Mouse (Mus musculus) limb, embryonic 10.5 days (tissue): Measurements from ENCODE around the gene 4930558C23Rik. TPM values are rescaled to one million over a fixed set of nuclear protein-coding genes. Genes with fewer than 3 reads are reported as not detected.
"Not testable (repeated sequence)": the region's sequence is repeated elsewhere in the genome, so short reads cannot be mapped to it uniquely, and the experiment has no call there.

Experiments used
- DNase-seq: peaks from one replicate; pipeline ENCODE4 v3.0.0-alpha.2; 2017; ENCODE audit warnings: low spot score
- H3K27ac ChIP-seq: fragments of 300-500 bp; sonication (generic); 2 replicates; pipeline ENCODE4 v1.5.1; 2016; ENCODE audit warnings: mild to moderate bottlenecking
- H3K27me3 ChIP-seq: fragments of 300-500 bp; sonication (generic); 2 replicates; pipeline ENCODE4 v1.6.1; 2016; ENCODE audit warnings: low read depth, mild to moderate bottlenecking; ENCODE audit not compliant: poor library complexity, severe bottlenecking
- H3K36me3 ChIP-seq: fragments of 300-500 bp; sonication (generic); 2 replicates; pipeline ENCODE4 v1.6.1; 2016; ENCODE audit warnings: mild to moderate bottlenecking, moderate library complexity
- H3K4me1 ChIP-seq: fragments of 300-500 bp; sonication (generic); 2 replicates; pipeline ENCODE4 v1.6.1; 2016
- H3K4me3 ChIP-seq: fragments of 300-500 bp; sonication (generic); 2 replicates; pipeline ENCODE4 v1.5.1; 2016; ENCODE audit warnings: mild to moderate bottlenecking, moderate library complexity
- H3K9me3 ChIP-seq: fragments of 300-500 bp; sonication (generic); replicated peaks from 2 replicates; pipeline ENCODE4 v1.6.1; 2016; ENCODE audit warnings: mild to moderate bottlenecking
- WGBS: fragments of 180-500 bp; shearing (Covaris S2); methylation state at CpG from one replicate; pipeline ENCODE4 v1.1.7; 2016; 5-methylcytosine and 5-hydroxymethylcytosine counted together
- polyA plus RNA-seq: library from polyadenylated mRNA; unstranded; fragments of >200 nt; fragmentation: Nextera tagmentation; extraction: Ambion mirVana; gene quantifications from 2 replicates; pipeline ENCODE4 v1.2.1, GENCODE M21; 2016

The 4930558C23Rik gene
- polyA plus RNA-seq, 1 experiment from 2014 or later = not detected

GRCm38 (mm10) chr3:95355911-95356544 is 46.6 kb downstream of the 4930558C23Rik start:
- H3K4me3 ChIP-seq = peak overlapping the region; percentile 62
- DNase-seq, H3K9me3 ChIP-seq, H3K27me3 ChIP-seq, H3K4me1 ChIP-seq, H3K27ac ChIP-seq: not testable (repeated sequence)
- peaks cover 36% of the 10 kb centered on the region for H3K36me3 ChIP-seq
- WGBS = 42% methylated on average over 11 of the region's 19 CpGs

GRCm38 (mm10) chr3:95349491-95349890 is 53.1 kb downstream of the 4930558C23Rik start:
- DNase-seq = no peak
- Histone ChIP-seq H3K4me3 (no peak overlapping the region), H3K27me3 (no peaks in the 10 kb centered on the region), H3K9me3 (no peaks in the 10 kb centered on the region), H3K36me3 (peaks cover 94% of the 10 kb centered on the region), H3K4me1 (no peaks in the 10 kb centered on the region), H3K27ac (no peak overlapping the region)

GRCm38 (mm10) chr3:95348343-95348742 is 54.3 kb downstream of the 4930558C23Rik start:
- not testable (repeated sequence) for DNase-seq, H3K4me3 ChIP-seq, H3K27me3 ChIP-seq, H3K27ac ChIP-seq, H3K4me1 ChIP-seq, H3K9me3 ChIP-seq
- WGBS = 96% methylated on average over 5 of the region's 5 CpGs
- peaks cover 95% of the 10 kb centered on the region for H3K36me3 ChIP-seq

GRCm38 (mm10) chr3:95346454-95346853 is 56.2 kb downstream of the 4930558C23Rik start:
- DNase-seq = no peak
- no peaks in the 10 kb centered on the region for H3K4me1 ChIP-seq
- H3K4me3 ChIP-seq = no peak overlapping the region
- peaks cover 95% of the 10 kb centered on the region for H3K36me3 ChIP-seq
- H3K9me3 ChIP-seq = no peaks in the 10 kb centered on the region
- no peak overlapping the region for H3K27ac ChIP-seq
- WGBS = 96% methylated on average over 7 of the region's 7 CpGs
- H3K27me3 ChIP-seq = no peaks in the 10 kb centered on the region

GRCm38 (mm10) chr3:95343356-95344000 is 59.2 kb downstream of the 4930558C23Rik start:
- WGBS = 97% methylated on average over 9 of the region's 9 CpGs
- not testable (repeated sequence) for H3K4me1 ChIP-seq, H3K9me3 ChIP-seq, DNase-seq, H3K27me3 ChIP-seq, H3K4me3 ChIP-seq, H3K27ac ChIP-seq
- H3K36me3 ChIP-seq = peaks cover 95% of the 10 kb centered on the region

GRCm38 (mm10) chr3:95338251-95338650 is 64.4 kb downstream of the 4930558C23Rik start:
- no peak overlapping the region for H3K27ac ChIP-seq
- H3K9me3 ChIP-seq = no peaks in the 10 kb centered on the region
- H3K36me3 ChIP-seq = peaks cover 100% of the 10 kb centered on the region
- H3K4me3 ChIP-seq = no peak overlapping the region
- no peaks in the 10 kb centered on the region for H3K4me1 ChIP-seq
- H3K27me3 ChIP-seq = no peaks in the 10 kb centered on the region
- DNase-seq = no peak
- 96% methylated on average over 4 of the region's 4 CpGs for WGBS

GRCm38 (mm10) chr3:95337345-95337744 is 65.3 kb downstream of the 4930558C23Rik start:
- Histone ChIP-seq H3K4me3 (no peak overlapping the region), H3K4me1 (no peaks in the 10 kb centered on the region), H3K27me3 (no peaks in the 10 kb centered on the region), H3K9me3 (no peaks in the 10 kb centered on the region), H3K36me3 (peaks cover 100% of the 10 kb centered on the region), H3K27ac (no peak overlapping the region)
- no peak for DNase-seq
- 93% methylated on average over 4 of the region's 4 CpGs for WGBS

Other genes starting within 250 kb of the 4930558C23Rik start
- 8.9 and 15.8 TPM in 2 replicates for gene Sema6c, start 242.4 kb downstream of the 4930558C23Rik start, polyA plus RNA-seq
- 11.4 and 13.1 TPM in 2 replicates for gene Gabpb2, start 184.9 kb downstream of the 4930558C23Rik start, polyA plus RNA-seq
- 82.6 and 85.3 TPM in 2 replicates for gene Cdc42se1, start 174.1 kb downstream of the 4930558C23Rik start, polyA plus RNA-seq
- 12.0 and 12.3 TPM in 2 replicates for gene Mllt11, start 170.7 kb downstream of the 4930558C23Rik start, polyA plus RNA-seq
- 0.65 and 0.92 TPM in 2 replicates for gene Gm128, start 161.2 kb downstream of the 4930558C23Rik start, polyA plus RNA-seq
- gene Bnipl, start 151.6 kb downstream of the 4930558C23Rik start, polyA plus RNA-seq = 0.35 and 0.79 TPM in 2 replicates
- gene Mindy1, start 121.5 kb downstream of the 4930558C23Rik start, polyA plus RNA-seq = 25.8 and 33.0 TPM in 2 replicates
- gene Prune1, start 120.8 kb downstream of the 4930558C23Rik start, polyA plus RNA-seq = 27.7 and 30.5 TPM in 2 replicates
- gene Anxa9, start 95.7 kb downstream of the 4930558C23Rik start, polyA plus RNA-seq = 1.2 and 1.6 TPM in 2 replicates
- gene Cers2, start 88.0 kb downstream of the 4930558C23Rik start, polyA plus RNA-seq = 131 and 144 TPM in 2 replicates
- 57.1 and 62.9 TPM in 2 replicates for gene Setdb1, start 45.6 kb downstream of the 4930558C23Rik start, polyA plus RNA-seq
- gene Arnt, start 31.5 kb upstream of the 4930558C23Rik start, polyA plus RNA-seq = 32.3 and 43.5 TPM in 2 replicates
- gene Ctsk, start 96.4 kb upstream of the 4930558C23Rik start, polyA plus RNA-seq = 3.4 and 4.2 TPM in 2 replicates
- gene Ctss, start 123.9 kb upstream of the 4930558C23Rik start, polyA plus RNA-seq = 1.0 and 3.3 TPM in 2 replicates
- gene Hormad1, start 156.8 kb upstream of the 4930558C23Rik start, polyA plus RNA-seq = 0.10 TPM in 1 of 2 replicates, not detected in the other
- 25.9 and 31.8 TPM in 2 replicates for gene Golph3l, start 186.1 kb upstream of the 4930558C23Rik start, polyA plus RNA-seq
- 74.6 and 88.2 TPM in 2 replicates for gene Ensa, start 222.2 kb upstream of the 4930558C23Rik start, polyA plus RNA-seq